Mouse (Mus musculus): ENCODE data around the gene Srgap2.
A peak's percentile ranks its signal among the peaks of the same experiment; 100 is the strongest.
"Not testable (repeated sequence)": the region's sequence is repeated elsewhere in the genome, so short reads cannot be mapped to it uniquely, and the experiment has no call there.

Srgap2 gene

DNA sequence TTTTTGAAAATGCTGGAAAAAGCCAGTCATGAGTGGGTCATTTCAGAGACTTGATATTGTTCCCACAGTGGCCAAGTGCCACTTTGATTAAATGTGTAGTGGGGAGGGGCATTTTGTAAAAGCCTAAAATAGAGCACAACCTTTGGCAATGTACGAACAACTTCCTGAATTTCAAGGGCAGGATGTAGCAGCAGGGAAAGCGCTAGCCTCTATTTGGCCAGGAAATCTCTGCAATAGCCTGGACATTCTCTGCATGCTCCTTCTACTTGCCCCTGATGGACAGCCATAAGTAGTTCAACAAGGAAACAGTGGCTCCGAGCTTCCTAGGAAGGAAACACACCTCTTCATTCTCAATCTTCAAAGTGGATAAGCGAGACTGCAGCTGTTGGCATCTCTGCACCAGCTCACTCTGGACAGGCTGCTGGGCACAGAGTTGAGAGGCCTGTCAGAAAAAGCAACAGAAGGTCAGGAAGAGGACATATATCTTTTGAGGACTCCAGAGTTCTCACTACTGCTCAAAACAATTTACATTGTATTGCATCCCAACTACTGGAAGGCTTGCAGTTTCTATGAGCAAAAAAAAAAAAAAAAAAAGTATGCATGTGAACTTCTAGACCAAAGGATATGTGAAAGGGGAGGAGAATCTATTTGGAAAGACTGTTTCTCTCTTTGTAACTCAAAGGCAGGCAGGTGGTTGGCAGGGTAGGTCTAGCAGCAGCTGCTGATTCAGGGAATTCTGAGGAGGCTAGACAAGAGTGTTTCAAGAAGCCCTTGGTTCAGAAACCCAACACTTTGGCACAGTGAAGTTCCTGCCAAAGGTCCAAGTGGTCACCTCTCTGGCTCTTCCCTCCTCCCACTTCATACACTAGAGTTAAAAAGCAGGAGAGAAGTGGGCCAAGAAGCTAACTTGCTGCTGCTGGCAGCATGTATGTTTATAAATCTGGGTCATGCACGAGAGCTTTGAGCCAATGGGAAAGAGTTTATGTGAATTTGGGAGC lies 181.4 kb downstream of the Srgap2 start:
- DNase-seq (ENCODE audit: low read depth, low spot score) = peak; percentile 22

DNA sequence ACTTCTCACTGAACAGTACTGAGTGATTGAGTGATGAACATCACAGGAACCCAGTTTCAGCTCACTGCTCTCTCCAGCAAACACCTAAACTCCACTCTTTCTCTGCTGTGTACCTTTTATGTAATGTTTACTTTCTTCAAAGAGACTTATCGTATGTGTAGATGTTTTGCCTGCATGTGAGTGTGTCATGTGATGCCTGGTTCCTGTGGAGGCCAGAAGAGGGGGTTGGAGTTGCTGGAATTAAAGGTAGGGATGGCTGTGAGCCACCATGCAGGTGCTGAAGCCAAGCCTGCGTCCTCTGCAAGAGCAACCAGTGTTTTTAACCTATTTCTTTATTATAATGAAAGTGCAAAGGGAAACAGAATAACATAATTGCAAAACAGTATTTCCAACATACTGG lies 182.5 kb downstream of the Srgap2 start:
- no peak for DNase-seq (ENCODE audit: low read depth, low spot score)

- DNase-seq (ENCODE audit: low read depth, low spot score) = no peak
Observed at GRCm38 (mm10) chr1:131336017-131336416, 191.1 kb downstream of the Srgap2 start.

- DNase-seq (ENCODE audit: low read depth, low spot score) = no peak
Observed at GRCm38 (mm10) chr1:131335604-131336003, 191.5 kb downstream of the Srgap2 start.

DNA sequence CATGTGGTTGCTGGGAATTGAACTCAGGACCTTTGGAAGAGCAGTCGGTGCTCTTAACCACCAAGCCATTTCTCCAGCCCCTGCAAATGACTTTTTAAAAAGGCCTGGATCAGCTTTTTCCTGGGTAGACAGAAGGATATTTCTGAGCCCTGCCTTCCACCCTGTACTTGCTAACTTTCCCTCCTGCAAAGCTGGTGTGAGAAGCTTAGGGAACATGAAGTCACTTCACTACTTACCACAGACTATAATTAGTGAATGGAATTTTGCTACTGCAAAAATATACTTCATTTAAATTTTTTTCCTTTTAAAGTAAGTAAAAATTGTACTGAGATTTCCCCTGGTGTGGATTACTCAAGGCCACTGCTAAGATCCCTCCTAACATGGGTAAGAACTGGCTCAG lies 196.0 kb downstream of the Srgap2 start:
- no peak for DNase-seq (ENCODE audit: low read depth, low spot score)

DNA sequence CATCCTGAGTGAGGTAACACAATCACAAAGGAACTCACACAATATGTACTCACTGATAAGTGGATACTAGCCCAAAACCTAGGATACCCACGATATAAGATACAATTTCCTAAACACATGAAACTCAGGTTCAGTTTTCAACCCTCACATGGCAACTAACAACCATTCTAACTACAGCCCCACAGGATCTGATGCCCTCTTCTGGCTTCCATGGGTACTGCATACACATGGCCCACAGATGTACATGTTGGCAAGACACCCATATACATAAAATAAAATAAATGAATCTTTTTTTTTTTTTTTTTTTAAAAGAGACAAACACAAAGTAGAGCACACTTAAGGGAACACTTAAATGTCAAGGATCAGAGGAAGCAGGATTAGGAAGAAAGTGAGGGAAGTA lies 198.1 kb downstream of the Srgap2 start:
- not testable (repeated sequence) for DNase-seq (ENCODE audit: low read depth, low spot score)

DNA sequence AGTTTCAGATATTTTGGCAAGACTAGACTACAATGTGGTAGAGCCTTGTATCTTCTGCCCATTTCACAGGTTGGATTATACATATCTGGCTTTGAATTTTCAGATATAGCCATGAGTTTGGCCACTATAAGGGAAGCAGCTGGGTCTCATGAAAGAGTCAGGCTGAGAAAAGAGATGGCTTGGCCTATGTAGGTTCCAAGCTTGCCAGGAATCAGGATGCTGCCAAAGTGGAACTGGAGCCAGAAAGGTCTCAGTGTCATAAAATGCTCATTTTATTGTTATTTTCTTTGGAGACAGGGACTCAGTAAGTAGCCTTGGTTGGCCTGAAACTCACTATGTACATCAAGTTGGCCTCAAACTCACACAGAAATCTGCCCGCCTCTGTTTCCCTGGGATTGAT lies 200.0 kb downstream of the Srgap2 start:
- DNase-seq (ENCODE audit: low read depth, low spot score) = no peak

DNA sequence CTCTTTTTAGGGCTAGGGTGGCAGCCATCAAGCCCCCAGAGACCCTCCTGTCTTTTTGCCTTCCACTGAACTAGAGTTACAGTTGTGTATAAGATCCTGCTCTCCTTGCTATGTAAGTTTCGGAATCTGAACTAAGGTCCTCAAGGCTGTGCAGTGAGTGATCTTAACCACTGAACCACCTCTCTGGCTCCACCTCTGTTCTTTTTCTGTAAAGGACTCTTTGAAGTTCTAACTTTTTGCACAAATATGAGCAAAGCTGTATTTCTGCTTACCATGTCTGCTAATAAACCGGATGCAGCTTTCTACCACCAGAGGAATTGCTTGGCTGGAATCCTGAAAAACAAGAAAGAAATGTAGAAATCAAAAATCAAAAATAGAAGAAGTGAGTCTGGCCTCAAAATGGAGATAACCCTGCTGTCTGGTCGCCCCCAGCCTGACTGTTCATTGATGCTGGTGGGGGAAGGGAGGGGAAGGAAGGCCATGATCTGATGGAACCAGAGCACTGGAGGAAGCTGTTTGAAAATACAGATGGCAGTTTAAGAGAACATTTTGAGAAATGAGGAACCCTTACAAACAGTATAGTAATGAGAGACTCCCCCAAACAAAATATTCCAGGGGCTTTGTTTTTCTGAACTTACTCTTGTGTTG lies 202.2 kb downstream of the Srgap2 start:
- DNase-seq (ENCODE audit: low read depth, low spot score) = no peak

DNA sequence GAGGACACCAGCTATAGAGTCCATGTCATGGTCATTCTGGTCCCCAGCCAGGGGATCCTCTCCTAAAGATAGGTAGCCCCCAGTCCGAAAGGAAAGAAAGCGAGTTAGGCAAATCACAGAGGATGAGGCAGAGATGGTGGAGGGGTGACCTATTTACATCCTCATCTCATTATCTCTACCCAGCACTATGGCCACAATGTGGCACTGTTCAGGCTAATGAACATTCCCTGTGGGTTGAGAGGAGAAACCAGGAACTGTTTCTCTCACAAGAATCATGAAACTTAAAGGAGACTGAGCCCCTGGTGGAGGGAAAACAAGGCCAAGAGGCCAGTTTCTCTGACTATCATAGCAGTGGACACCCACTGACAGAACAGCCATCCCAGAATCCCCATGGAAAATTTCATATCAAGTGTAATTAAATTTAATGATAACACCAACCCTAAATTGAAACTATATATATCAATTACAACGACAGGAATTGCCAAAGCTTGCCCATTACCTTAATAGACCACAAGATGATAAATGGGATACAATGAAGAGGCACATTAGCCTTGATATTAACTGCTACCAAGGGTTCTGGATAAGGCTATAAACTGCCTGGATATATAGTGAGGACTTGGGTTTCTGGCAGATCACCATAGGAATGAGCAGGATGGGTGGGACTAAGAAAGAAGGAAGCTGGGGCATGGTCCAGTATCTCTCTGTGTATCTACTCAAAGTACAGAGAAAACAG lies 207.4 kb downstream of the Srgap2 start:
- DNase-seq (ENCODE audit: low read depth, low spot score) = no peak

- DNase-seq (ENCODE audit: low read depth, low spot score) = no peak
Observed at GRCm38 (mm10) chr1:131318397-131318796, 208.8 kb downstream of the Srgap2 start.

DNA sequence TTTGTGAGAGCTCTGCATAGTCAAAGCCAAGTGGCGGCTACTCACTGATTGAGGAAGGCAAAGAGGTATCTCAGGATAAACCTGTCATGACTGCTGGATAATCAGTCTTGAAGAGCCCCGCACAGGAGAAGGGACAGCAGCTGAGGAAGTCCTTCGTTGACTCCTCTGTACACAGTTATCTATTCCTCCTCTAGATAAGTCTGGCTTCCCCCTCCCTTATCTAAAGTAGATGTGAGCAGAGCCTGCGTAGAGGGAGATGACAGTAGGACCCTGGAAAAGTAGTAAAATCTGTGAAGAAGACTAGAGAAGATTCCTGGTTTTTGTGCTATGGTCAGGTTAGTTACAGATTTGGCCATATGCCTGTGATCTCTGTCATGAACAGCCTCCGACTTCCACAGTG lies 209.5 kb downstream of the Srgap2 start:
- DNase-seq (ENCODE audit: low read depth, low spot score) = no peak

- DNase-seq (ENCODE audit: low read depth, low spot score) = no peak
Observed at GRCm38 (mm10) chr1:131311284-131311683, 215.9 kb downstream of the Srgap2 start.

GRCm38 (mm10) chr1:131310237-131310818 lies 216.8 kb downstream of the Srgap2 start:
- no peak for DNase-seq (ENCODE audit: low read depth, low spot score)

DNA sequence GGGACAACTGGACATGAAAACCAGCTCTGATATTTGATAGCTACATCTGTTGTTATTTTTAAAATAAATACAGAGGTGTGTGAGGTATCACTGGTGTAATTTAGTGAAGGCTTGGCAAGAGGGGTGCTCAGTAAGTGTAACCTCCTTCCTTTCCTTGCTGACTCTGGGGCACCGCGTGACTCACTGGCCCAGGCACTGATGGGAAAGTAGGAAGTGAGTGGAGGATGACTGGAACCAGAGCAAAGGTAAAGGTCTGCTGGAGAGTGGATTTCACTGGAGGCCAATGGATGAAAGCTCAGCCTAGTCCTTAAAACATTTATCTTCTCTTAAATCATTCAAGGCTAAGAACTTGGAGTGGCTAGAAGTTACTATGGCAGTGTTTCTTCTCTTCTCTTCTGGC lies 226.4 kb downstream of the Srgap2 start:
- no peak for DNase-seq (ENCODE audit: low read depth, low spot score)

DNA sequence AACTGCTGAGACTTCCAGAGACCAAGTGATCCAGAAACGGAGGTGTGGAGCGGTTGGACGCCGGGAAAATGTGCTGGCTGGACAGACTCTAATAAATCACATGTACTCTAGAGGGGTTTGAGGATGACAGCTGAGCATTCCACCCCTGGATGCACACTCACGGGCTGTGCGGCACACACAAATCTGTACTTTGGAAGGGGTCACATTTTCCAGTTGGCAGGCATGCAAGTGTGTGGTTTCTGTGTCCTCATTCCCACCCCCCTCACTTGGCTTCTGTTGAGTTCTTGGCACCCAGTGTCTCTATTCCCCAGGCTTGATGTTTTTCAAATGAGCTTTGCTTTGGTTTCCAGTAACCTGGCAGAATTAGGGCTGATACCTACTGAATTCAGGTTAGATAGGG lies 227.4 kb downstream of the Srgap2 start:
- no peak for DNase-seq (ENCODE audit: low read depth, low spot score)

GRCm38 (mm10) chr1:131299240-131299639 lies 227.9 kb downstream of the Srgap2 start:
- DNase-seq (ENCODE audit: low read depth, low spot score) = no peak

DNA sequence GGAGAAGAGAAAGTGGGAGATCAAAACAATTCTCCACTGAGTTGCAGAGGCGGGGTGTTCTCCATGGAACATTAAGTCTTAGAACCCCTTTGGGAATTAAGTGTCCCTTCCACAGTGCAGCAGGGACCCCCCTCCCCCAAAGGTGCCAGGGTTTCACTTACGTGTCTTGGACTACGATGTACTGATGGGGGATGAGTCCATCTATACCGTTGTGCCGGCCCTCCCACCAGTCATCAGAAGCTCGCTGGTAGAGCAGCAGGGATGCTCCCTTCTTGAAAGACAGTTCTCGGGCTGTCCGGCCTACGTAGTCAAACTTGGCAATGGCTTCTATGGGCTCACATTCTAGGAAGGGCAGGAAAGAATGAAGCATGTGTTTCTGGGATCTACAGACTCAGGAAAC lies 229.0 kb downstream of the Srgap2 start:
- DNase-seq (ENCODE audit: low read depth, low spot score) = no peak

- DNase-seq (ENCODE audit: low read depth, low spot score) = no peak
Observed at GRCm38 (mm10) chr1:131296726-131297125, 230.4 kb downstream of the Srgap2 start.

GRCm38 (mm10) chr1:131295200-131295599 lies 232.0 kb downstream of the Srgap2 start:
- no peak for DNase-seq (ENCODE audit: low read depth, low spot score)

DNA sequence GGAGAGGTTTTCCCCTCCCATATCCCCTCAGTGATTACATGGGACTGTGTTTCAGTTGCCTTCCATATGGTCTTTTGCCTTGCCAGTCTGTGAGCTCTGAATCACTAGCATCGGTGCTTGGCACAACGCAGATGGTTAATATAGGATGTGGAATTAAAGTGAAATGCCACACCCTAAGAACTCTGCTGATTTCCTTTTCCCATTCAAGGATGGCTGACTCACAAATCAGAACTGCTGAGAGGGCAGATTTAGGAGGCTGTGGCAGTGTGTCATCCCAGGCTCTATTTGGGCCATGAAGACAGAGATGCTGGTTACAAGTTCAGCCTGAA lies 233.3 kb downstream of the Srgap2 start:
- no peak for DNase-seq (ENCODE audit: low read depth, low spot score)

DNA sequence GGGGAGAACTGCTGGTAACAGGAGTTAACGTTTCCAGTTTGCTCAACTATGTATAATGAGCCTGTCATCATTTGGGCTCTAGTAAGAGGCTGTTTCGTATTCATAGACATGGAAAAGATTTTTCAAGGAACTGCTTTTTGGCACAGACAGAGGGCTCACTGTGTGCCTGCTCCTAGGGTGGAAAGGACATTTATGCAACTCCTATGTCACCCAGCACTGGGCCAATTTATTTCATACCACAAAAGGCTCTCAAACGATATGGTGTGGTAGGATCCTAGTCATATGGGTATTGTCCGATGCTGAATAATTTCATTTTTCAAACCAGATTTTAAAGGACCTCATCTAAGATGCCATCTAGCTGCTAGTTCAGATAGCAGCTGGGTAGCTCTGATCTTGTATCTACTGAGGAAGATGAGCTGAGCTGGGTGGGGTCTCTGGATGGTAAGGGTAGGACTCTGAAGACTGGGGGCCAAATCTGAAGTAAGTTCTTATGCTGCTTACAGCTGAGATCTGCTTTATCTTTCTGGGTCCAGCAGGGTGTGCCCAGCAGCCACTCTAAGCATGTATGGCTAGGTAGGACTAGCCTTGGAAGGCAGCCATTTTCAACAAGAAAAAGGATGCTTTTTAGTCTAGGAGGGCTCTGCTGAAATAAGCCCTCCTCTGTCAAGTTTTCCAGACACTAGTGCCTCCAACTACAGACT lies 233.8 kb downstream of the Srgap2 start:
- no peak for DNase-seq (ENCODE audit: low read depth, low spot score)

Data from skeletal muscle tissue, adult 2 months (tissue).